Mouse (Mus musculus) embryonic fibroblast, embryonic 13.5 days (primary cell): ENCODE measurements at regions not wholly inside any gene's neighbourhood (a gene's known extent, or its start where the extent isn't known, plus 50 kb on each side); places are given as distances from the start of the nearest gene placed in this dataset.

Experiments used
- CTCF ChIP-seq: IDR thresholded peaks from 2 replicates; pipeline ENCODE4 v1.5.1; 2011; ENCODE audit warnings: mild to moderate bottlenecking, control low read depth, low read length, moderate library complexity, borderline replicate concordance; ENCODE audit not compliant: insufficient read depth
- POLR2A ChIP-seq: IDR thresholded peaks from 2 replicates; pipeline ENCODE4 v1.6.1; 2011; ENCODE audit warnings: low read depth, mild to moderate bottlenecking, control low read depth, low read length, moderate library complexity

DNA sequence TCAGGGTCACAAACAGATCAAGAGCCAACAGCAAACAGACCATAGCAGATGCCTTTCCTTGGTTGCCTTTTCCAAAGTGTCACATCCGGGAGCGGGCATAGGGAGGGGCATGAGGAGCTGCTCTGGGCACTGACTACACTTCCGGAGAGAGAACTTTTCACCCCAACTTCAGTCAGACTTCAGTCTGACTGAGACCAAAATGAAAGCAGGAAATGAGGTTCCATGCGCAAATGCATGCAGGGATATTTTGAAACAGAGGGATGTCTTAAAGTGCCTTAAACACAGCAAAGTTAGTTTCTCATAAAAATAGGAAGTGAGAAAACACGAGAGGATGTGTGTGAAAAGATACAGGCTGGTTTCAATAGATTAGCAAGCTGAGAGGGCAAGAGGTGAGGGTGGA is 343.5 kb downstream of the Gm11361 start:
- TF ChIP-seq POLR2A (no peak), CTCF (no peak)
